Mouse (Mus musculus) NIH3T3 (cell line): Measurements from ENCODE around the gene Ace.

Experiments
- DNase-seq: peaks from one replicate; pipeline ENCODE4 v3.0.0-alpha.2; 2012; ENCODE audit warnings: low read depth

Gene Ace

DNA sequence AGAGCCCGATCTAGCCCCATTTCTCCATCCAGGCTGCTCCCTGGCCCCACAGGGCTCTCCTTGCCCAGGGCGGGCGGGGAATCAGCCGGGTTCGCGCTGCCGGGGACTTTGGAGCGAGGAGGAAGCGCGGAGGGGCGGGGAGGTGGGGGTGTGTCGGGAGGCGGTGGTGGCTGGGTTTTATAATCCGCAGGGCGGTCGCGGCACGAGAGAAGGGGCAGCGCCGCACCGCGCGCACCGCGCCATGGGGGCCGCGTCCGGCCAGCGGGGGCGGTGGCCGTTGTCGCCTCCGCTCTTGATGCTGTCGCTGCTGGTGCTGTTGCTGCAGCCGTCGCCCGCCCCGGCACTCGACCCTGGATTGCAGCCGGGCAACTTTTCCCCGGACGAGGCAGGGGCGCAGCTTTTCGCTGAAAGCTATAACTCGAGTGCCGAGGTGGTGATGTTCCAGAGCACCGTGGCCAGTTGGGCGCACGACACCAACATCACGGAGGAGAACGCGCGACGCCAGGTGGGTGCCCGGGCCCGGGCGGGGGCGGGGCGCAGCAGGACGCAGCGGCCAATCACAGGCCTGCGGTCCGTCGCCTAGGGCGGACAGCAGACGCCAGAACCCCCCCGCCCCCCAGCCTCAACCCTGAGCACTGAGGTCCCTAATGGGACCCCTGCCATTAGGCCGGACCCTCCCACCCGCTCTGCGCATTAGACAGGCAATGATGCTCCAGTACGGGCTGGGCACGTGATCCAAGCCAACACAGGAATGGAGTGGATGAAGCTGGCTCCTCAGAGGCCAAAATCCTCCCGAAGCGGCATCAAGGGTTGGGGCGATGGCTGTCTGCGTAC is at the start of gene Ace:
Gene Ace (plus strand): TSS at position 205 of the 834 bp plus-strand sequence.
- no peak for DNase-seq

- DNase-seq, result no peak
Measured at GRCm38 (mm10) chr11:105920098-105920785, 47.5 kb upstream of the Ace start.

- no peak for DNase-seq
Measured at GRCm38 (mm10) chr11:105920836-105921235, 46.9 kb upstream of the Ace start.

GRCm38 (mm10) chr11:105921275-105921674 is 46.5 kb upstream of the Ace start:
- no peak for DNase-seq

DNA sequence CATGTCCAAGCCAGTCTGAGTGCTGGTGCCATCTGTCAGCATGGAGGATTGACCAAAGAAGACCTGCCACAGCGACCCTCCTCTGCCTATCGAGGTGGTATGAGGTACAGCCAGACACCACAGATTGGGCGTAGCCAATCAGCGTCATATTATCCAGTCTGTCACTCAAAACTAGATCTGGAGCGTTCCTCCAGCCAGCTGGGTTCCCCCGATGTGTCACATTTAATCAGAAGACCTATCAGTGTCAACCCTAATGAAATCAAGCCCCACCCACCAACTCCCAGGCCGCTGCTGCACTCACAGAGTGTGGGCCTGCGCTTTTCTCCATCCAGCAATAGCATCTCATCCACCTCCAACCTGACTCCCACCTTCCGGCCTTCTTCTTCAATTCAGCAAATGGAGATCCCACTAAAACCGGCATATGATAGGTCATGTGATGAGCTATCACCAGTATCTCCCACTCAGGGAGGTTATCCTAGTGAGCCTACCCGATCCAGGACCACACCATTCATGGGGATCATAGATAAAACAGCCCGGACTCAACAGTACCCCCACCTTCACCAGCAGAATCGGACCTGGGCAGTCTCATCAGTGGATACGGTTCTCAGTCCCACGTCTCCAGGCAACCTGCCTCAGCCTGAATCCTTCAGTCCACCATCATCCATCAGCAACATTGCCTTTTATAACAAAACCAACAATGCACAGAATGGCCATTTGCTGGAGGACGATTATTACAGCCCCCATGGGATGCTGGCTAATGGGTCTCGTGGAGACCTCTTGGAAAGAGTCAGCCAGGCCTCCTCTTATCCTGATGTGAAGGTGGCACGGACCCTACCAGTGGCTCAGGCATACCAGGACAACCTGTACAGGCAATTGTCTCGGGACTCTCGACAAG is 44.7 kb upstream of the Ace start:
- no peak for DNase-seq

DNA sequence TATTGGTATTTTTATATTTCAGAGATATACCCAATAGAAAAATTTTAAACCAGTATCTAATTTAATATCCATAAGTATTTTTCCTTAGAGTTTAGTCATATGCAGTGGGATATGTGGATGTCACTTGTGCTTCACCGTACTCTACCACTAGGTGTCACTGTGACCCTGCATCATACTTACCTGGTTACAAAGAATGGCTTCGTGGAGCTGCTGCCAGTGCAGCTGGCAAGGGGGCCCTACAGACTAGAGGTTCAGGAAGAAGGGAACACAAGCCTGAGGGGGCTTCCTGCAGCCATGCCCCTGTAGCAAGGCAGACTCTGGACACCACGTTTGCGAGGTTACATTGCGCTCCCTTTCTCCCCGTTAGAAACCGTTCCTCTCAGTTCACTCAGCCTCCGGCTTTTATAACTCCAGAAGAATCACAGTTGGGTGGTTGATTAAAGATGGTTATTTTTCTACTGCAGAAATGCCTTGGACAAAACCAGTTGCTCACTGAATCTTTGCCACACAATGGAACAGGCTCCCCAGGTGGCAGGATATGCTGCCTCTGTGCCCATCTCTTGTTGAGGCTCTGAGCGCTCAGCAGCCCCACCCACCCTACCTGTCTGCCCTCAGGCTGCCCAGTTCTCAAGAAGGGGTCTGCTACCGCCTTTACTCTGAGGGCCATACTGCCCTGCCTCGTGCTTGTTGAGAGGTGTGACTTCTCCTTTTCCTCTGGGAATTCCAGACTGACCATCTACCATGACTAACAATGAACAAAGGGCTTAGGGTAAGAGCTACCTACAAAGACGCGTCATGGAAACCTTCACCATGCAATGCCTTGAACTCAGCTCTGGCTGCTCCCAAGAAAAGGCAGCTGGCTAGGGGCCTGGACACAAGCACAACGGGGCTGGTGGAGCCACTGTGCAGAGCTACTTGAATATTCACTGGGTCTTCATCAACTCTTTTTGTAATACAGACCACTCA is 40.4 kb upstream of the Ace start:
- DNase-seq, result peak; percentile 92

DNA sequence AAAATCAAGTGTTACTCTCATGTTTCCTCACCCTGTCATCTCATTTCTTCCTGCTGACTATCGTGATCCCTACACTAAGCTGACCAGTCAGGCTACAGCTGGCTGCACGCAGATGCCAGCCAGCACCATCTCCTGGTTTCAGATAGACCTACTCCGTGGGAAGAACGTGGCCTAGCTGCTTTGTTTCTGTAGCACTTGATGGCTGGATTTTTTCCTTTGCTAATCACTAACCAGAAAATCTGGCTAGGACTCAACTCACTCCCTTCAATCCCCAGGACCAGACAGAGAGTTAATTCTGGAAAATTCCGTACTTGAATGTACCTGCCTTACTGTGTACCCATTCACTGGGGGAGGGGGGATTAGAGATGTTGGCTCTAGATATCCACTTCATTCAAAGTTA is 39.6 kb upstream of the Ace start:
- DNase-seq, result no peak

- DNase-seq, result peak; percentile 60
Measured at GRCm38 (mm10) chr11:105931380-105931779, 36.4 kb upstream of the Ace start.

- DNase-seq, result peak; percentile 55
Measured at GRCm38 (mm10) chr11:105933746-105934145, 34.0 kb upstream of the Ace start.

DNA sequence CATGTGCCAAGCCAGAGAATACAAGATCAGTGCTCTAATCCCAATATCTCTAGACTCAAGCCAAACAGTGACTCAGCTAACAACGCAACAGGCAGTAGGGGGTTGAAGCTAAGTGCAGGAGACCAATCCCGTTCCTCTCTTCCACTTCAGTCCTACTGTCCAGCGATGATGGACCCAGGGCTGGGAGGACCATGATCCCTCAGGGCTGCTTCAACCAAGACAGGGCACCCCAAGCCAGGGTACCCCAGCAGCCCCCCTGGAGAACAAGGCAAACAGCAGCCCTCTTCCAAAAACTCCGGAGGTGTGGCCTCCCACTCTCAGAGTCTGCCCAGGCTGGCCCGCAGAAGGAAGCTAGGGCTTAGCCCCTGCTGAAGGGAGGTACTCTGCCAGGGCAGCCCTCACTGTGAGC is 33.4 kb upstream of the Ace start:
- DNase-seq, result peak; percentile 91

DNA sequence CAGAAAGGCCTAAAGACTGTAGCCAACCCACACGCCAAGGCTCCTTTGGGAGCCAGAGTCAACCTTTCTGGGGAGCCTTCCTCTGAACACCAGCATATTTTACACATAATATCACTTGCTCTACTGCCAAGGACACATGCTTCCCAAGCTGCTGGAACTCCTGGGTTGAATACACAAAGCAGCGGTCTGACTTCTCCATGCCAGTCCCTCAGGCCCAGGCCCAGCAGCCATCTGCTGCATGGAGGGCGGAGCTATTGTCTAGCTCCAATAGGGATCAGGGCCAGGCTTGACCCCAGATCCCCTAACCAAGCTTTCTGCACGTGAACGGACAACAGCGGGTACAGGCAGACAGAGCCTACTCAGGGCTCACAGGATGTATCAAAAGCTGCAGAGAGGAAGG is 32.9 kb upstream of the Ace start:
- DNase-seq, result peak; percentile 80

DNA sequence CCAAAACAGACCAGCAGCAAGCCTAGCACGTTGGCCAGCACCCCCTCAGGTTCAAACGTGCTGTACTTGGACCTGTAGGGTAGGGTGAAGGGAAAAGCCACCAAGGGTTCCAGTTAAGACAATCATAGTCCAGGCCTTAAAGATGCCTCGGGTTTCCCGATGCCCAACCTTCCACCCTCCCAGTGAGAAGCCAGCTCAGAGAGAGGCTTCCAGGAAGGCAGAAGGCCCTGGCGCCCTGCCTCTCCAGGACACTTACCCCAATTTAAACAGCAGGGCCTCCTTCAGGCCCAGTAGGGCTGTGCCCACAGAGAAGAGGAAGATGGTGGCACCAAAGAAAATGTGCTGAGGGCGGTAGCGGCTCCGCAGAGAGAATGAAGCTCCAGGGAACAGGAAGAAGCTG is 32.2 kb upstream of the Ace start:
- no peak for DNase-seq

- DNase-seq, result peak; percentile 74
Measured at GRCm38 (mm10) chr11:105936200-105936599, 31.5 kb upstream of the Ace start.

- DNase-seq, result no peak
Measured at GRCm38 (mm10) chr11:105936974-105937373, 30.8 kb upstream of the Ace start.

GRCm38 (mm10) chr11:105938771-105939170 is 29.0 kb upstream of the Ace start:
- no peak for DNase-seq

DNA sequence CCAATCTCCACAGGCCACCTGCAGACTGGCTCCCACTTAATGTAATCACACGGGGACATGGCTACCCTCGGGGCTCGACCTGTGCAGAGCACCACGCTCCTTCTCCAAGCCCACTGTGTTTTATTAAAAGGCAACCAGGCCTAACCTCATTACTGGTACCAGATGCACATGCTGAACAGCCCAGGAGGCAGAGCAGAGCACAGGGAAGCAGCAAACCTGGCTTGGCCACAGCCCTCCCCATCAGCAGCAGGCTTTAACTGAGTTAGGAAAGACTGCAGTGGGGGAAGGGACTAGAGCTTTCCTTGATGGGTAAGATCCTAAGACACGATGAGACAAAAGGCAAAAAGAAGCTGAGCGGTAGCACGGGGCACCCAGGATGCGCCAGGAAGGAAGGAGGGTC is 25.8 kb upstream of the Ace start:
- no peak for DNase-seq

- no peak for DNase-seq
Measured at GRCm38 (mm10) chr11:105943133-105944102, 24.3 kb upstream of the Ace start.

DNA sequence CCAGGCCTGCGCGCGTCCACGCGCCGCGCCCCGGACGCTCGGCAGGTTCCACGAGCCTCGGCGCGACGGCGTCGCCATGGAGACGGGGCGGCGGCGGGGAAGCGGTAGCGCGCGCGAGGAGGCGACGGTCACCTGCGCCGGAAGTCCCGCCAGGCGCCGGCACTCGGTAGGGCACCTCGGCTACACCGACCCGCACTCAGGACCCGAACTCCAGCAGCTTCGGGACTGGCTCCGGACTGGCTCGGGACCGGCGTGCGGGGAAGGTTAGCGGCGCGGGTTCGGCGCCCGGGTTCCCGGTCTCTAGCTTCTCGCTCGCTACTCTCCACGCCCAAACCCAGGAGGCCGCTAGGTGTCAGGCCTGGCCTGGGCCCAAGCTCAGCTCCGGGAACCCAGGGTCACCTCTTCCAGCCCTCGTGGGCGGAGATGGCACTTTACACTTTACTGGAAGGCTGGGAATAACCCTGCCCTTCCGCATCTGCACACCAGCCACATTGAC is 23.6 kb upstream of the Ace start:
- no peak for DNase-seq

DNA sequence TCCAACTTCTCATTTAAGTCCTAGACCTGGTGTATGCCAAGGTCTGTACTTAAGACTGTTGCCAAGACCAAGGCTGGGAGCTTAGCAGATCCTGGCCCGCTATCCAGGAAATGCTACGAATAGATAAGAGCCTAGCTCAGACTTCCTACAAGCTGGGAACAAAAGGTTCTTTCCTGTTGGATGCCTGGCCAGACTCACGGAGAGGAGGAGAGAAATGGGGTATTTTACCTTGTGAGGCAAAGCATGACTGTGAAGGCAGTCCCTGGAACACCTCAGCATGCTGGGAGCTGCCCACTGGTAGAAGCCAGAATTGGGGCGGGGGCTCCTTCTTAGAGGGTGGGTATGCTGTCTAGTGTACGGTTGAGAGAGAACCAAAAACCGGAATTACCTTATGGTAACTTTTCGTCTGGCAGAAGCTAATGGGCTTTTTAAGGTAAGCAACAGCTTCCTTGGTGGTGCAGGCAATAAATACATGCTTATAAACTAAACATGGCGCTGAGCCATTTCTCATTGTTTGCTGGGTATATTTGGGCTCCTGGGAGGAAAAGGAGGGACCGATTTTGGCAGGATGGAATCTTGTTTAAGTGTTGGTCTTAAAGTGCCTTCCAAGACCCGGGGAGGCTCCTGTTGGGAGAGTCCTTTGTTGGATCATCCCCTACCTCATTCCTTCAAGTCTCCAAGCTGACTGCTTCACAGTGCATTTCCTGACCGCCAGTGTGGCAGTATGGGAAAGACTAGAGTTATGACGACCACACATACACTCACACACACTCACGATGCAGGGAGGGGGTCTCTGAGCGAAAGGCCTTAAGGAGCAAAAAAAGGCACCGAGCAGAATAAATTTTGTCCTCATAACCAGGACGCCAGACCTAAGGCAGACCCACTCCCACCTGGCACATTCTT is 22.7 kb upstream of the Ace start:
- DNase-seq, result no peak
